Mouse (Mus musculus): ENCODE measurements at regions not wholly inside any gene's neighbourhood (a gene's known extent, or its start where the extent isn't known, plus 50 kb on each side); places are given as distances from the start of the nearest gene placed in this dataset.

GRCm38 (mm10) chr2:148622216-148622615, 50.2 kb upstream of the Nxt1 start:
- H3K9me3 ChIP-seq, result no peaks in the 10 kb centered on the region
- H3K4me1 ChIP-seq, result no peaks in the 10 kb centered on the region
- no peak overlapping the region for H3K4me3 ChIP-seq (replicated peaks)
- WGBS, result 45% methylated on average over 3 of the region's 3 CpGs
- no peak overlapping the region for H3K4me2 ChIP-seq
- H3K36me3 ChIP-seq, result no peaks in the 10 kb centered on the region
- no peak for ATAC-seq (ENCODE audit: insufficient read depth, low FRiP score, low read depth)
- H3K27ac ChIP-seq, result no peak overlapping the region
- H3K27me3 ChIP-seq (replicated peaks), result no peaks in the 10 kb centered on the region
- no peak overlapping the region for H3K9ac ChIP-seq

- H3K36me3 ChIP-seq, result no peaks in the 10 kb centered on the region
- WGBS, result 80% methylated on average over 1 of the region's 1 CpGs
- ATAC-seq (ENCODE audit: insufficient read depth, low FRiP score, low read depth), result no peak
- no peaks in the 10 kb centered on the region for H3K9me3 ChIP-seq
- H3K27ac ChIP-seq, result no peak overlapping the region
- H3K4me2 ChIP-seq, result no peak overlapping the region
- no peak overlapping the region for H3K4me3 ChIP-seq (replicated peaks)
- H3K9ac ChIP-seq, result no peak overlapping the region
- no peaks in the 10 kb centered on the region for H3K27me3 ChIP-seq (replicated peaks)
- no peaks in the 10 kb centered on the region for H3K4me1 ChIP-seq
Measured at GRCm38 (mm10) chr2:148611911-148612310, 60.5 kb upstream of the Nxt1 start.

- ATAC-seq (ENCODE audit: insufficient read depth, low FRiP score, low read depth), result no peak
- no peaks in the 10 kb centered on the region for H3K27me3 ChIP-seq (replicated peaks)
- no peak overlapping the region for H3K27ac ChIP-seq
- no peak overlapping the region for H3K4me3 ChIP-seq (replicated peaks)
- no peak overlapping the region for H3K4me2 ChIP-seq
- no peaks in the 10 kb centered on the region for H3K36me3 ChIP-seq
- no peak overlapping the region for H3K9ac ChIP-seq
- H3K9me3 ChIP-seq, result no peaks in the 10 kb centered on the region
- no peaks in the 10 kb centered on the region for H3K4me1 ChIP-seq
- WGBS, result 31% methylated on average over 2 of the region's 2 CpGs
Measured at GRCm38 (mm10) chr2:148605425-148605930, 66.9 kb upstream of the Nxt1 start.

GRCm38 (mm10) chr2:148603951-148604350, 68.5 kb upstream of the Nxt1 start:
- no peaks in the 10 kb centered on the region for H3K9me3 ChIP-seq

GRCm38 (mm10) chr2:148603315-148603714, 69.1 kb upstream of the Nxt1 start:
- 44% methylated on average over 2 of the region's 2 CpGs for WGBS
- no peak overlapping the region for H3K9ac ChIP-seq
- ATAC-seq (ENCODE audit: insufficient read depth, low FRiP score, low read depth), result no peak
- no peaks in the 10 kb centered on the region for H3K36me3 ChIP-seq
- H3K4me2 ChIP-seq, result no peak overlapping the region
- no peaks in the 10 kb centered on the region for H3K27me3 ChIP-seq (replicated peaks)
- H3K9me3 ChIP-seq, result no peaks in the 10 kb centered on the region
- H3K4me1 ChIP-seq, result no peaks in the 10 kb centered on the region
- H3K4me3 ChIP-seq (replicated peaks), result no peak overlapping the region
- no peak overlapping the region for H3K27ac ChIP-seq

More at GRCm38 (mm10) chr2:148603951-148604350, 68.5 kb upstream of the Nxt1 start:
- Histone ChIP-seq H3K27me3 (replicated peaks) (no peaks in the 10 kb centered on the region), H3K27ac (no peak overlapping the region), H3K4me3 (replicated peaks) (no peak overlapping the region), H3K4me1 (no peaks in the 10 kb centered on the region), H3K36me3 (no peaks in the 10 kb centered on the region), H3K9ac (no peak overlapping the region), H3K4me2 (no peak overlapping the region)
- no peak for ATAC-seq (ENCODE audit: insufficient read depth, low FRiP score, low read depth)
- 56% methylated on average over 2 of the region's 2 CpGs for WGBS

GRCm38 (mm10) chr2:148599498-148599897, 72.9 kb upstream of the Nxt1 start:
- H3K4me1 ChIP-seq, result no peaks in the 10 kb centered on the region
- H3K4me2 ChIP-seq, result no peak overlapping the region
- H3K9me3 ChIP-seq, result no peaks in the 10 kb centered on the region
- no peaks in the 10 kb centered on the region for H3K27me3 ChIP-seq (replicated peaks)
- H3K4me3 ChIP-seq (replicated peaks), result no peak overlapping the region
- H3K36me3 ChIP-seq, result no peaks in the 10 kb centered on the region
- H3K9ac ChIP-seq, result no peak overlapping the region
- H3K27ac ChIP-seq, result no peak overlapping the region
- no peak for ATAC-seq (ENCODE audit: insufficient read depth, low FRiP score, low read depth)

GRCm38 (mm10) chr2:148596966-148597365, 75.4 kb upstream of the Nxt1 start:
- H3K4me2 ChIP-seq, result no peak overlapping the region
- H3K9ac ChIP-seq, result no peak overlapping the region
- no peak overlapping the region for H3K27ac ChIP-seq
- no peaks in the 10 kb centered on the region for H3K4me1 ChIP-seq
- H3K27me3 ChIP-seq (replicated peaks), result no peaks in the 10 kb centered on the region
- no peaks in the 10 kb centered on the region for H3K9me3 ChIP-seq
- H3K4me3 ChIP-seq (replicated peaks), result no peak overlapping the region
- ATAC-seq (ENCODE audit: insufficient read depth, low FRiP score, low read depth), result no peak
- H3K36me3 ChIP-seq, result no peaks in the 10 kb centered on the region
- WGBS, result 85% methylated on average over 2 of the region's 2 CpGs

- Histone ChIP-seq H3K4me1 (no peaks in the 10 kb centered on the region), H3K4me2 (no peak overlapping the region), H3K9me3 (no peaks in the 10 kb centered on the region), H3K9ac (no peak overlapping the region), H3K36me3 (no peaks in the 10 kb centered on the region), H3K27ac (no peak overlapping the region), H3K4me3 (replicated peaks) (no peak overlapping the region), H3K27me3 (replicated peaks) (no peaks in the 10 kb centered on the region)
- WGBS, result 74% methylated on average over 1 of the region's 1 CpGs
- ATAC-seq (ENCODE audit: insufficient read depth, low FRiP score, low read depth), result no peak
Measured at GRCm38 (mm10) chr2:148585721-148586335, 86.6 kb upstream of the Nxt1 start.

GRCm38 (mm10) chr2:148582208-148582607, 90.2 kb upstream of the Nxt1 start:
- Histone ChIP-seq H3K4me2 (no peak overlapping the region), H3K4me1 (no peaks in the 10 kb centered on the region), H3K9ac (no peak overlapping the region), H3K4me3 (replicated peaks) (no peak overlapping the region), H3K36me3 (no peaks in the 10 kb centered on the region), H3K27ac (no peak overlapping the region), H3K27me3 (replicated peaks) (no peaks in the 10 kb centered on the region), H3K9me3 (no peaks in the 10 kb centered on the region)
- WGBS, result 91% methylated on average over 1 of the region's 1 CpGs
- no peak for ATAC-seq (ENCODE audit: insufficient read depth, low FRiP score, low read depth)

GRCm38 (mm10) chr2:148581666-148582065, 90.7 kb upstream of the Nxt1 start:
- H3K27ac ChIP-seq, result no peak overlapping the region
- no peak overlapping the region for H3K9ac ChIP-seq
- no peaks in the 10 kb centered on the region for H3K4me1 ChIP-seq
- H3K9me3 ChIP-seq, result no peaks in the 10 kb centered on the region
- H3K4me3 ChIP-seq (replicated peaks), result no peak overlapping the region
- 73% methylated on average over 4 of the region's 4 CpGs for WGBS
- H3K27me3 ChIP-seq (replicated peaks), result no peaks in the 10 kb centered on the region
- no peak for ATAC-seq (ENCODE audit: insufficient read depth, low FRiP score, low read depth)
- H3K4me2 ChIP-seq, result no peak overlapping the region
- no peaks in the 10 kb centered on the region for H3K36me3 ChIP-seq

GRCm38 (mm10) chr2:148580286-148580966, 92.0 kb upstream of the Nxt1 start:
- 0 out of 2 replicates have a peak, but pooled peaks have one; percentile 22 for ATAC-seq (ENCODE audit: insufficient read depth, low FRiP score, low read depth)
- 38% methylated on average over 7 of the region's 7 CpGs for WGBS
- no peak overlapping the region for H3K4me3 ChIP-seq (replicated peaks)
- H3K27me3 ChIP-seq (replicated peaks), result no peaks in the 10 kb centered on the region
- no peaks in the 10 kb centered on the region for H3K36me3 ChIP-seq
- no peak overlapping the region for H3K27ac ChIP-seq
- H3K9ac ChIP-seq, result no peak overlapping the region
- H3K9me3 ChIP-seq, result no peaks in the 10 kb centered on the region
- no peak overlapping the region for H3K4me2 ChIP-seq
- H3K4me1 ChIP-seq, result no peaks in the 10 kb centered on the region

GRCm38 (mm10) chr2:148579564-148579963, 92.8 kb upstream of the Nxt1 start:
- Histone ChIP-seq H3K9ac (no peak overlapping the region), H3K9me3 (no peaks in the 10 kb centered on the region), H3K27me3 (replicated peaks) (no peaks in the 10 kb centered on the region), H3K27ac (no peak overlapping the region), H3K4me1 (no peaks in the 10 kb centered on the region), H3K4me2 (no peak overlapping the region), H3K36me3 (no peaks in the 10 kb centered on the region), H3K4me3 (replicated peaks) (no peak overlapping the region)
- 38% methylated on average over 2 of the region's 2 CpGs for WGBS
- no peak for ATAC-seq (ENCODE audit: insufficient read depth, low FRiP score, low read depth)

Data from stomach, embryonic 15.5 days (tissue).